Comparison of ENCODE assay signal across 16 mouse cellular contexts in the genomic region with DNA sequence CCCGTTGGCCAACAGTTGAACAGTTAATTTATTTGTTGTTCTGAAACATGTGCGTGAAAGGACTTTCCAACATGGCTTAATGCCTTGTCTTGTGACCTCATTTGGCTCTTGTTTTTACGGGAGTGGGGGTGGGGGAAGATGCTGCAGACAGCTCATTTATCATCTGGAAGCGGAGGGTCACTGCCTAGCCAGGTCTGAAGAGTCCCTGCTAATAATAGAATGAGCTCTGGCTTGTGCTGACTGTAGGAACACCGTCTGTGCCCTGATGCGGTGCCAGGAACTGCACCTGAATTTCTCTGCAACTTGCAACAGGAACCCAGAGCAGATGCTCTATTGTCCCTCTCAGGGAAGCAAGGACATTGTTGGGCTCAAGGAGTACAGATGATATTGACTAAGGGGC.
DNase-seq lines count a peak whose midpoint lies in the region.
"Had no signal": no experiment of that assay in that cellular context is flagged by ENCODE, and none has a peak within 500 bp of the region (broad histone marks: within the 10 kb centered on the region; RNA-seq: fewer than 3 reads in every experiment).

No protein-coding gene starts in this region.

- H3K27me3 ChIP-seq in heart, embryonic 10.5 days (ENCODE audit: insufficient read depth, poor library complexity, severe bottlenecking) = no peaks in the 10 kb centered on the region
- H3K27me3 ChIP-seq: embryonic facial prominence, embryonic 12.5 days; neural tube, embryonic 12.5 days had no signal

- no peak overlapping the region for H3K27ac ChIP-seq in heart, embryonic 10.5 days
- H3K27ac ChIP-seq: embryonic facial prominence, embryonic 12.5 days; forebrain, embryonic 10.5 days; limb, embryonic 13.5 days; neural tube, embryonic 12.5 days had no signal

- no peaks in the 10 kb centered on the region for H3K9me3 ChIP-seq in heart, embryonic 10.5 days
- H3K9me3 ChIP-seq: embryonic facial prominence, embryonic 12.5 days; forebrain, embryonic 10.5 days; neural tube, embryonic 12.5 days had no signal

- DNase-seq in adrenal gland, postnatal 14 days = peak; percentile 27
- DNase-seq in adrenal gland, adult 8-10 months = no peak
- peak; percentile 57 to 76 for DNase-seq in heart, adult 18-20 months
- no peak for DNase-seq in heart, embryonic 10.5 days (ENCODE audit: low spot score)
- peak; percentile 35 for DNase-seq in urinary bladder, postnatal 14 days (ENCODE audit: low spot score)
- no peak for DNase-seq in urinary bladder, postnatal 4 days (ENCODE audit: low spot score in 2 of 2)
- DNase-seq in skeletal muscle tissue, adult 2 months (ENCODE audit: low read depth, low spot score) = peak; percentile 70
- no peak for DNase-seq in B cell, adult 2 months
- DNase-seq: kidney, adult 11 months; kidney, postnatal 4 days; lung, postnatal 36 days; midbrain, embryonic 14.5 days had no signal

- WGBS in heart, embryonic 10.5 days = 32% methylated on average over 6 of the region's 6 CpGs

- H3K4me1 ChIP-seq in heart, embryonic 10.5 days = peaks cover 26% of the 10 kb centered on the region
- H3K4me1 ChIP-seq: embryonic facial prominence, embryonic 12.5 days had no signal

- H3K36me3 ChIP-seq in heart, embryonic 10.5 days = no peaks in the 10 kb centered on the region
- H3K36me3 ChIP-seq: embryonic facial prominence, embryonic 12.5 days; forebrain, embryonic 10.5 days; limb, embryonic 13.5 days; neural tube, embryonic 12.5 days had no signal

- H3K4me3 ChIP-seq in heart, embryonic 10.5 days = no peak overlapping the region
- H3K4me3 ChIP-seq: embryonic facial prominence, embryonic 12.5 days; forebrain, embryonic 10.5 days; limb, embryonic 13.5 days; neural tube, embryonic 12.5 days had no signal

Comparison
In these comparisons a context has a peak if more than half of its experiments do, and no peak if none do; other contexts are left out.
1. DNase-seq: peak in adrenal gland, postnatal 14 days (single experiment), heart, adult 18-20 months (2 of 2), urinary bladder, postnatal 14 days (single experiment) and skeletal muscle tissue, adult 2 months (single experiment); none in adrenal gland, adult 8-10 months (single experiment), heart, embryonic 10.5 days (single experiment), urinary bladder, postnatal 4 days (0 of 2) and B cell, adult 2 months (0 of 2).